In genomic region chr12:98258845-98259517, GRCm38 (mm10) we compare ENCODE assay signal across 8 mouse cellular contexts. TPM values are rescaled to one million over a fixed set of nuclear protein-coding genes. Genes with fewer than 3 reads are reported as not detected.
A peak's percentile ranks its signal among the peaks of the same experiment; 100 is the strongest.
DNase-seq lines count a peak whose midpoint lies in the region; ATAC-seq and TF ChIP-seq lines count a peak whose summit lies in the region.

Galc (minus strand) TSS chr12:98259459.

- peak; percentile 23; the same call in 1 of the 2 replicates for TF ChIP-seq POLR2A in liver, adult 2 months (IDR thresholded peaks at IDR 0.05; ENCODE audit: extremely low read depth, insufficient read depth, low read length)

- peak; percentile 83 for ATAC-seq in heart, embryonic 13.5 days (ENCODE audit: extremely low read depth, insufficient number of reproducible peaks, low FRiP score, low TSS enrichment)
- ATAC-seq in kidney, postnatal 0 days (replicated peaks; ENCODE audit: low FRiP score, low read depth), result peak; percentile 92
- peak; percentile 60 for ATAC-seq in monocyte, adult 5-6 weeks (replicated peaks; ENCODE audit: insufficient number of reproducible peaks, low FRiP score, low TSS enrichment, poor library complexity, severe bottlenecking)

- no peaks in the 10 kb centered on the region for H3K27me3 ChIP-seq in heart, embryonic 13.5 days (replicated peaks)
- no peaks in the 10 kb centered on the region for H3K27me3 ChIP-seq in kidney, postnatal 0 days (ENCODE audit: insufficient read depth, low read length)
- no peaks in the 10 kb centered on the region for H3K27me3 ChIP-seq in liver, adult 2 months (ENCODE audit: control insufficient read depth, insufficient read depth, low read length)

- H3K4me2 ChIP-seq in heart, embryonic 13.5 days, result peak within 1 kb of the TSS; percentile 76
- peak within 1 kb of the TSS; percentile 73 for H3K4me2 ChIP-seq in kidney, postnatal 0 days (ENCODE audit: low read length)

- H3K79me2 ChIP-seq in liver, adult 2 months (ENCODE audit: control insufficient read depth, insufficient read depth, low read length), result no peaks in the 10 kb centered on the region

- peaks cover 13% of the 10 kb centered on the region; the same call in 1 of the 2 replicates for H3K4me1 ChIP-seq in heart, embryonic 13.5 days
- H3K4me1 ChIP-seq in kidney, postnatal 0 days (replicated peaks; ENCODE audit: insufficient read depth, low read length), result no peaks in the 10 kb centered on the region
- H3K4me1 ChIP-seq in liver, adult 2 months (ENCODE audit: control insufficient read depth, insufficient read depth, low read length), result peaks cover 2% of the 10 kb centered on the region; the same call in 1 of the 2 replicates

- H3K4me3 ChIP-seq in heart, embryonic 13.5 days, result peak within 1 kb of the TSS; percentile 88
- peak within 1 kb of the TSS; percentile 92 for H3K4me3 ChIP-seq in kidney, postnatal 0 days (replicated peaks; ENCODE audit: low read depth, low read length)
- peak within 1 kb of the TSS; percentile 97 for H3K4me3 ChIP-seq in liver, adult 2 months (ENCODE audit: insufficient read depth, low read depth, low read length)

- under 1% methylated on average over 72 of the region's 76 CpGs for WGBS in heart, embryonic 13.5 days
- under 1% methylated on average over 68 of the region's 76 CpGs for WGBS in kidney, postnatal 0 days
- under 1% methylated on average over 76 of the region's 76 CpGs for WGBS in liver, adult 2 months

- peak within 1 kb of the TSS; percentile 96 for H3K27ac ChIP-seq in heart, embryonic 13.5 days (replicated peaks)
- peak within 1 kb of the TSS; percentile 96 for H3K27ac ChIP-seq in kidney, postnatal 0 days
- H3K27ac ChIP-seq in liver, adult 2 months (replicated peaks; ENCODE audit: insufficient read depth, low read depth, low read length), result peak within 1 kb of the TSS; percentile 77

- DNase-seq in CD4-positive, CD25-positive, alpha-beta regulatory T cell, adult 2 months (ENCODE audit: low read depth, low spot score), result peak; percentile 90
- peak; percentile 26 for DNase-seq in c-Kit-negative CD71-positive TER-119-positive erythroid progenitor cells, embryonic 14.5 days (ENCODE audit: low read depth, low spot score)
- DNase-seq in fibroblast of lung, adult 2 months (ENCODE audit: low read depth), result peak; percentile 69
- peak; percentile 89 for DNase-seq in kidney, postnatal 0 days (ENCODE audit: low spot score)
- peak; percentile 79 for DNase-seq in liver, adult 2 months (ENCODE audit: extremely low read depth, low read depth, low spot score)
- DNase-seq in spleen, postnatal 36 days (ENCODE audit: low spot score in 2 of 2), result peak; percentile 76 to 82

- no peaks in the 10 kb centered on the region for H3K36me3 ChIP-seq in heart, embryonic 13.5 days
- H3K36me3 ChIP-seq in kidney, postnatal 0 days (ENCODE audit: insufficient read depth, low read length), result no peaks in the 10 kb centered on the region
- peaks cover 1% of the 10 kb centered on the region; the same call in 1 of the 2 replicates for H3K36me3 ChIP-seq in liver, adult 2 months (ENCODE audit: control insufficient read depth, insufficient read depth, low read length)

- peak within 1 kb of the TSS; percentile 97 for H3K9ac ChIP-seq in heart, embryonic 13.5 days
- H3K9ac ChIP-seq in kidney, postnatal 0 days (ENCODE audit: low read depth, low read length), result peak within 1 kb of the TSS; percentile 95
- peak within 1 kb of the TSS; percentile 98 for H3K9ac ChIP-seq in liver, adult 2 months (ENCODE audit: low read depth, low read length)

- H3K9me3 ChIP-seq in heart, embryonic 13.5 days, result no peaks in the 10 kb centered on the region
- no peaks in the 10 kb centered on the region for H3K9me3 ChIP-seq in kidney, postnatal 0 days (replicated peaks; ENCODE audit: low read length)

- no peak for TF ChIP-seq CTCF in kidney, postnatal 0 days (IDR thresholded peaks at IDR 0.05; ENCODE audit: low read depth)
- no peak for TF ChIP-seq CTCF in liver, adult 2 months (IDR thresholded peaks at IDR 0.05; ENCODE audit: low read depth, low read length)

RNA-seq across cellular contexts. Expression of gene Galc, which starts in this region (rescaled TPM):
- 6.0 and 6.2 TPM in 2 replicates for polyA plus RNA-seq in heart, embryonic 13.5 days (2015; fragmentation: Nextera tagmentation; extraction: Ambion mirVana)
- polyA plus RNA-seq in kidney, postnatal 0 days (2015; fragmentation: Nextera tagmentation; extraction: Ambion mirVana), result 18.8 and 20.2 TPM in 2 replicates
- total RNA-seq in liver, adult 2 months (2014; rRNA removed), result 4.5 and 4.7 TPM in 2 replicates
- 2.8 and 3.5 TPM in 2 replicates for polyA plus RNA-seq in liver, adult 2 months (2012; rRNA removed)
- 10.6 to 15.5 TPM (median 12.9 TPM) in 3 replicates for total RNA-seq in monocyte, adult 5-6 weeks (2017)

Comparison
In these comparisons a context has a peak if more than half of its experiments do, and no peak if none do; other contexts are left out.
1. Peak in every context shown above with its lines: DNase-seq, ATAC-seq, H3K4me3 ChIP-seq and H3K27ac ChIP-seq.
2. DNase-seq: peak in every context shown above with its lines; median percentile 90 in CD4-positive, CD25-positive, alpha-beta regulatory T cell, adult 2 months; 89 in kidney, postnatal 0 days; 79 in liver, adult 2 months; 79 in spleen, postnatal 36 days; 69 in fibroblast of lung, adult 2 months; 26 in c-Kit-negative CD71-positive TER-119-positive erythroid progenitor cells, embryonic 14.5 days.